Mouse (Mus musculus) kidney, embryonic 14.5 days (tissue): ENCODE results near the gene 1700028J19Rik. TPM values are rescaled to one million over a fixed set of nuclear protein-coding genes. Genes with fewer than 3 reads are reported as not detected.

Experiments used
- ATAC-seq: fragments of 200-750 bp; cut with Nextera tagmentation; 2 replicates; pipeline ENCODE4 v1.8.0; 2017; ENCODE audit warnings: moderate number of reproducible peaks, mild to moderate bottlenecking, moderate TSS enrichment, moderate library complexity; ENCODE audit not compliant: low FRiP score, low TSS enrichment
- H3K27ac ChIP-seq: fragments of 300-500 bp; sonication (generic); 2 replicates; pipeline ENCODE4 v1.5.1; 2014; ENCODE audit warnings: low read depth, mild to moderate bottlenecking, low read length, moderate library complexity, mixed read lengths
- H3K27me3 ChIP-seq: fragments of 300-500 bp; sonication (generic); 2 replicates; pipeline ENCODE4 v1.6.1; 2014; ENCODE audit warnings: mild to moderate bottlenecking, low read length; ENCODE audit not compliant: control insufficient read depth, insufficient read depth
- H3K36me3 ChIP-seq: fragments of 300-500 bp; sonication (generic); 2 replicates; pipeline ENCODE4 v1.6.1; 2014; ENCODE audit warnings: low read length, mixed read lengths; ENCODE audit not compliant: control insufficient read depth, insufficient read depth
- H3K4me1 ChIP-seq: fragments of 300-500 bp; sonication (generic); 2 replicates; pipeline ENCODE4 v1.6.1; 2014; ENCODE audit warnings: low read length, mixed read lengths; ENCODE audit not compliant: control insufficient read depth, insufficient read depth
- H3K4me2 ChIP-seq: fragments of 300-500 bp; sonication (generic); replicated peaks from 2 replicates; pipeline ENCODE4 v1.6.1; 2014; ENCODE audit warnings: low read depth, mild to moderate bottlenecking, low read length
- H3K4me3 ChIP-seq: fragments of 300-500 bp; sonication (generic); 2 replicates; pipeline ENCODE4 v1.5.1; 2014; ENCODE audit warnings: mild to moderate bottlenecking, low read length
- H3K9ac ChIP-seq: fragments of 300-500 bp; sonication (generic); 2 replicates; pipeline ENCODE4 v1.6.1; 2014; ENCODE audit warnings: low read depth, mild to moderate bottlenecking, low read length, moderate library complexity
- H3K9me3 ChIP-seq: fragments of 300-500 bp; sonication (generic); 2 replicates; pipeline ENCODE4 v1.6.1; 2016; ENCODE audit warnings: low read length; ENCODE audit not compliant: control insufficient read depth
- WGBS: fragments of 180-500 bp; shearing (Covaris S2); extraction: QIAGEN DNeasy Blood & Tissue Kit; methylation state at CpG from one replicate; pipeline ENCODE4 v1.1.7; 2014; 5-methylcytosine and 5-hydroxymethylcytosine counted together
- polyA plus RNA-seq: library from polyadenylated mRNA; unstranded; fragments of >200 nt; fragmentation: Nextera tagmentation; extraction: Ambion mirVana; gene quantifications from 2 replicates; pipeline ENCODE4 v1.2.1, GENCODE M21; 2014

1700028J19Rik gene
- polyA plus RNA-seq = 1.3 and 1.6 TPM in 2 replicates

DNA sequence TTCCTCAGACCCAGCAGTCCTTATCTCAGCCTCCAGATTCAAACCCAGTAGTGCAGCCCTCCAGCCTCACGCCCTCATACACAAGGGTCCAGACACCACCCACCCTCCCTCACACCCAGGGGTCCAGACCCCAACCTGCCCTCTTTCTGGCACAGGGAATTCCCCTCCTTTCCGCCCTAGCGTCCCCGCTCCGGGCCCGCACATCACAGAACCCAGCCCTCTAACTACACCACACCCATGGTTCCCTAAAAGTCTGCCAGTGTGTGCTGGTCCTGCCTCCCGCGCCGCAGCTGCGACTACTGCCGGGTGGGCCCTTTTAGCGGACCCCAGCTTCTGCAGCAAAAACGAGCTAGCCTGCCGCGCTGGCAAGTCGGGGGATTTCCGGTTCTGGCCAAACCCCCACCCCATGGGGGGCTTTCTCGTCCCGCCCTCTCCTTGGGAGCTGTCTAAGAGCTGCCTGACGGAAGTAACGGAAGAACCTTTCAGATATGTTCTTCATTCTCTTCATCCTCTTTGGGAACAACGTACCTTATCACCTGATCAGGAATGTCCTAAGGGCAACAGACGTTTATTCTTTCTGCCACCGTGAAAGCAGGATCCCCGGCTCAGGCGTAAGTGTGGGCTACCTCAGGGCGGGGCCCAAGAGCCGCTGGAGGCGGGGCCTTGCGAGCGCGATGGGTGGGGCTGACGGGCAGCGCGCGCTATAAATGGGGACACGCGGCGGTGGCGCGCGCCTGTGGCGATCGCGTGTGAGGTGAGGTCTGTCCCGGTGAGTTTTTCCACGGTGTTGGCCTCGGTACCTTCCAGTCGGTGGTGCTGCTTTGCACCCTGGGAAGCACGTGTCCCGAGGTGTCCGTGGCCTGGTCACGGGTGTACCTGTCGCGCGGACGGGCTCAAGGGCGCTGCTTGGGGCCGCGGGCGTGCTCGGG is at the start of gene 1700028J19Rik, which contains the start of gene 2410002F23Rik:
Gene 1700028J19Rik (minus strand): TSS at position 641 of the 929 bp plus-strand sequence.
Gene 2410002F23Rik (plus strand): TSS at position 668 of the 929 bp plus-strand sequence.
- no peaks in the 10 kb centered on the region for H3K9me3 ChIP-seq
- H3K27ac ChIP-seq = peak within 1 kb of the TSS; percentile 96
- peaks cover 34% of the 10 kb centered on the region for H3K36me3 ChIP-seq
- H3K9ac ChIP-seq = peak within 1 kb of the TSS; percentile 95
- peak within 1 kb of the TSS; percentile 88 for H3K4me2 ChIP-seq
- peaks cover 23% of the 10 kb centered on the region for H3K4me1 ChIP-seq
- H3K27me3 ChIP-seq = no peaks in the 10 kb centered on the region
- WGBS = 1% methylated on average over 54 of the region's 62 CpGs
- peak; percentile 87 for ATAC-seq
- peak within 1 kb of the TSS; percentile 96 for H3K4me3 ChIP-seq

- H3K4me3 ChIP-seq = no peak overlapping the region
- H3K4me1 ChIP-seq = no peaks in the 10 kb centered on the region
- H3K9ac ChIP-seq = no peak overlapping the region
- no peak overlapping the region for H3K4me2 ChIP-seq
- 53% methylated on average over 4 of the region's 4 CpGs for WGBS
- H3K9me3 ChIP-seq = no peaks in the 10 kb centered on the region
- H3K27ac ChIP-seq = no peak overlapping the region
- no peaks in the 10 kb centered on the region for H3K27me3 ChIP-seq
- no peaks in the 10 kb centered on the region for H3K36me3 ChIP-seq
- ATAC-seq = no peak
These were observed 44.9 kb upstream of the 1700028J19Rik start for GRCm38 (mm10) chr7:44291418-44291817.

- Histone ChIP-seq H3K4me3 (no peak overlapping the region), H3K27ac (no peak overlapping the region), H3K27me3 (no peaks in the 10 kb centered on the region), H3K4me1 (no peaks in the 10 kb centered on the region), H3K9me3 (no peaks in the 10 kb centered on the region), H3K36me3 (no peaks in the 10 kb centered on the region), H3K9ac (no peak overlapping the region), H3K4me2 (no peak overlapping the region)
- ATAC-seq = no peak
- 80% methylated on average over 4 of the region's 4 CpGs for WGBS
These were observed 44.5 kb upstream of the 1700028J19Rik start for GRCm38 (mm10) chr7:44290986-44291385.

- no peak overlapping the region for H3K4me3 ChIP-seq
- ATAC-seq = no peak
- H3K9me3 ChIP-seq = no peaks in the 10 kb centered on the region
- WGBS = 76% methylated on average over 7 of the region's 7 CpGs
- H3K27ac ChIP-seq = no peak overlapping the region
- no peaks in the 10 kb centered on the region for H3K27me3 ChIP-seq
- H3K9ac ChIP-seq = no peak overlapping the region
- no peaks in the 10 kb centered on the region for H3K4me1 ChIP-seq
- no peaks in the 10 kb centered on the region for H3K36me3 ChIP-seq
- H3K4me2 ChIP-seq = no peak overlapping the region
These were observed 41.3 kb upstream of the 1700028J19Rik start for GRCm38 (mm10) chr7:44287760-44288159.

DNA sequence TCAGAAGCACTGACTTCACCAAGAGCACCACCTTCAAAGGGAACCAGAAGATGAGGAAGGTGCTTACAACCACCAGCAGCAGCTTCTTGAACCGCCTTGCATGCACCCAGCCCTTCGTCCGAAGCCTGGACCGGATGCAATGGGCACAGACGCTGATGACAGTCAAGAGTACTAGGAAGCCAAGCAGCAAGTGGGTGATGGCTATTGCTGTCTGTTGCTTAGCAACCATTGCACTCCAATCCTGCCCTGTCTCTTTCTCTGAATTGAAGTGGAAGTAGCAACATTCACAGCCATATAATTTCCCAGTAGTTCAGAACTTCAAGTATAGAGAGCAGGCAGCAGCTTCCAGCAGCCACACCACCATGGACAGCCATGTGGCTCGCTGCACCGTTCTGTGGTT is 35.1 kb upstream of the 1700028J19Rik start:
- 79% methylated on average over 7 of the region's 7 CpGs for WGBS
- H3K27ac ChIP-seq = no peak overlapping the region
- H3K9me3 ChIP-seq = peaks cover 2% of the 10 kb centered on the region; the same call in 1 of the 2 replicates
- H3K4me3 ChIP-seq = no peak overlapping the region
- no peaks in the 10 kb centered on the region for H3K27me3 ChIP-seq
- H3K4me1 ChIP-seq = no peaks in the 10 kb centered on the region
- H3K36me3 ChIP-seq = no peaks in the 10 kb centered on the region
- no peak for ATAC-seq
- H3K4me2 ChIP-seq = no peak overlapping the region
- no peak overlapping the region for H3K9ac ChIP-seq

DNA sequence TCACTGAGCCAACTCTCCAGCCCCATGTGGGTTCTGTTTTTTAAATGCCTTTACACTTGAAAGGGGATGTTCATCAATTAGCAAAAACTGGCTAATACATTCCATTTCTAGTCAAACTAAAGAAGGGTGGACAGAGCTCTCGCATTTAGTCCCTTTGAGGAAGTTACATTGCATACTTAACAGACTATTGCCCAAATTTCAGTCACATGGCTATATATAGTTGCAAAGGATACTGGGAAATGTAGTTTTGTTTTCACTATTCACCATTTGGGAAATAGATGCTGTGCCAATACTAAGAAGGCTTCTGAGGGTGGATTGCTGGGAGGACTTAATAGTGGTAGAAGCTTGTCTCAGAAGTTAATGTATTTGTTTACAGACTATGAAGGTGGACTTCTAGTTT is 34.5 kb upstream of the 1700028J19Rik start:
- peaks cover 2% of the 10 kb centered on the region; the same call in 1 of the 2 replicates for H3K9me3 ChIP-seq
- H3K4me1 ChIP-seq = no peaks in the 10 kb centered on the region
- no peak overlapping the region for H3K4me3 ChIP-seq
- H3K27me3 ChIP-seq = no peaks in the 10 kb centered on the region
- 59% methylated on average over 1 of the region's 1 CpGs for WGBS
- H3K27ac ChIP-seq = no peak overlapping the region
- H3K36me3 ChIP-seq = no peaks in the 10 kb centered on the region
- no peak for ATAC-seq
- no peak overlapping the region for H3K9ac ChIP-seq
- no peak overlapping the region for H3K4me2 ChIP-seq

- Histone ChIP-seq H3K9ac (no peak overlapping the region), H3K4me1 (no peaks in the 10 kb centered on the region), H3K27ac (no peak overlapping the region), H3K27me3 (peaks cover 13% of the 10 kb centered on the region), H3K9me3 (peaks cover 2% of the 10 kb centered on the region; the same call in 1 of the 2 replicates), H3K36me3 (no peaks in the 10 kb centered on the region), H3K4me2 (no peak overlapping the region), H3K4me3 (no peak overlapping the region)
- 46% methylated on average over 2 of the region's 2 CpGs for WGBS
- no peak for ATAC-seq
These were observed 30.7 kb upstream of the 1700028J19Rik start for GRCm38 (mm10) chr7:44277250-44277622.

GRCm38 (mm10) chr7:44276461-44277249 is 30.2 kb upstream of the 1700028J19Rik start:
- no peaks in the 10 kb centered on the region for H3K36me3 ChIP-seq
- no peaks in the 10 kb centered on the region for H3K4me1 ChIP-seq
- H3K27ac ChIP-seq = no peak overlapping the region
- H3K4me2 ChIP-seq = no peak overlapping the region
- peaks cover 2% of the 10 kb centered on the region; the same call in 1 of the 2 replicates for H3K9me3 ChIP-seq
- 74% methylated on average over 10 of the region's 10 CpGs for WGBS
- no peak for ATAC-seq
- H3K9ac ChIP-seq = no peak overlapping the region
- H3K4me3 ChIP-seq = no peak overlapping the region
- peaks cover 13% of the 10 kb centered on the region for H3K27me3 ChIP-seq
